Mouse (Mus musculus) megakaryocyte, embryonic 14.5 days (primary cell): ENCODE results near the gene Ubr2.

Experiments used
- FLI1 ChIP-seq: IDR thresholded peaks from 2 replicates; pipeline ENCODE4 v1.6.1; 2012; ENCODE audit warnings: low read length, inconsistent platforms, mixed read lengths
- GATA1 ChIP-seq: IDR thresholded peaks from 3 replicates; pipeline ENCODE4 v1.6.1; 2012; ENCODE audit warnings: mixed read lengths, low read length, inconsistent platforms, borderline replicate concordance

DNA sequence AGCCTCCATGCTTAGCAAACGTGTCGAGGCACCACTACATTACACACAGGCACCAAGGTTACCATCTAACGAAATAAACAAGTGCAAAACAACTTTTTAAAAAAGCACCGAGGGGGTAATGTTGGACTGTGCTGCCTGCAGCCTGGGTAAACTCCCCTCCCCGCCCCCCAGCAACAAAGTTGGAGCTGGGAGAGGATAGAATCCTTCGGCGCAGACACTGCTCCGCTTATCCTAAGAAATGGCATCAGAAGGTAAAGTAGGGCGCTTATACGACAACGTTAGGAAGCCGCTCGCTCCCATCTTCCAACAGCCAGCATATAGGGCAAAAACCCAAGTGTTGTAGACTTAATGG is 834 bp downstream of the Ubr2 start:
- no peak for TF ChIP-seq FLI1
- TF ChIP-seq GATA1, result no peak
